Mouse (Mus musculus) 3T3-L1 (cell line): ENCODE results near the gene Pagr1a.

Experiments
- DNase-seq: peaks from one replicate; pipeline ENCODE4 v3.0.0-alpha.2; 2015; ENCODE audit warnings: low read depth, low spot score

Gene Pagr1a

GRCm38 (mm10) chr7:127016971-127017949 is at the start of gene Pagr1a:
Gene Pagr1a, minus strand, starts transcription at chr7:127017352.
- DNase-seq: peak; percentile 99

- peak; percentile 34 for DNase-seq
Measured at GRCm38 (mm10) chr7:127066317-127066716, 49.2 kb upstream of the Pagr1a start.

- DNase-seq: no peak
Measured at GRCm38 (mm10) chr7:127065538-127065937, 48.4 kb upstream of the Pagr1a start.

GRCm38 (mm10) chr7:127055026-127055585 is 38.0 kb upstream of the Pagr1a start:
- DNase-seq: no peak

GRCm38 (mm10) chr7:127041851-127042672 is 24.9 kb upstream of the Pagr1a start, which contains the start of gene Kif22:
Gene Kif22, minus strand, starts transcription at chr7:127042471.
- DNase-seq: peak; percentile 88

- DNase-seq: peak; percentile 20
Measured at GRCm38 (mm10) chr7:127031244-127031643, 14.1 kb upstream of the Pagr1a start.

GRCm38 (mm10) chr7:127030172-127030571 is 13.0 kb upstream of the Pagr1a start:
- peak; percentile 49 for DNase-seq

GRCm38 (mm10) chr7:127027885-127028284 is 10.7 kb upstream of the Pagr1a start:
- no peak for DNase-seq

GRCm38 (mm10) chr7:127026984-127027726 is 10.0 kb upstream of the Pagr1a start, which contains the start of gene Maz:
Gene Maz, minus strand, starts transcription at chr7:127027037.
- DNase-seq: peak; percentile 96

GRCm38 (mm10) chr7:127026616-127026983 is 9.4 kb upstream of the Pagr1a start:
- no peak for DNase-seq

GRCm38 (mm10) chr7:127026161-127026600 is 9.0 kb upstream of the Pagr1a start:
- DNase-seq: peak; percentile 50

- DNase-seq: peak; percentile 33
Measured at GRCm38 (mm10) chr7:127025556-127026160, 8.5 kb upstream of the Pagr1a start.

- DNase-seq: peak; percentile 77
Measured at GRCm38 (mm10) chr7:127024755-127025555, 7.8 kb upstream of the Pagr1a start.

GRCm38 (mm10) chr7:127023896-127024690 is 6.9 kb upstream of the Pagr1a start:
- peak; percentile 23 for DNase-seq

GRCm38 (mm10) chr7:127023272-127023691 is 6.1 kb upstream of the Pagr1a start:
- no peak for DNase-seq

GRCm38 (mm10) chr7:127022528-127023271 is 5.5 kb upstream of the Pagr1a start:
- DNase-seq: no peak

- no peak for DNase-seq
Measured at GRCm38 (mm10) chr7:127021563-127022527, 4.7 kb upstream of the Pagr1a start.
